Mouse (Mus musculus): ENCODE results near the gene Sobp.

Sobp gene

DNA sequence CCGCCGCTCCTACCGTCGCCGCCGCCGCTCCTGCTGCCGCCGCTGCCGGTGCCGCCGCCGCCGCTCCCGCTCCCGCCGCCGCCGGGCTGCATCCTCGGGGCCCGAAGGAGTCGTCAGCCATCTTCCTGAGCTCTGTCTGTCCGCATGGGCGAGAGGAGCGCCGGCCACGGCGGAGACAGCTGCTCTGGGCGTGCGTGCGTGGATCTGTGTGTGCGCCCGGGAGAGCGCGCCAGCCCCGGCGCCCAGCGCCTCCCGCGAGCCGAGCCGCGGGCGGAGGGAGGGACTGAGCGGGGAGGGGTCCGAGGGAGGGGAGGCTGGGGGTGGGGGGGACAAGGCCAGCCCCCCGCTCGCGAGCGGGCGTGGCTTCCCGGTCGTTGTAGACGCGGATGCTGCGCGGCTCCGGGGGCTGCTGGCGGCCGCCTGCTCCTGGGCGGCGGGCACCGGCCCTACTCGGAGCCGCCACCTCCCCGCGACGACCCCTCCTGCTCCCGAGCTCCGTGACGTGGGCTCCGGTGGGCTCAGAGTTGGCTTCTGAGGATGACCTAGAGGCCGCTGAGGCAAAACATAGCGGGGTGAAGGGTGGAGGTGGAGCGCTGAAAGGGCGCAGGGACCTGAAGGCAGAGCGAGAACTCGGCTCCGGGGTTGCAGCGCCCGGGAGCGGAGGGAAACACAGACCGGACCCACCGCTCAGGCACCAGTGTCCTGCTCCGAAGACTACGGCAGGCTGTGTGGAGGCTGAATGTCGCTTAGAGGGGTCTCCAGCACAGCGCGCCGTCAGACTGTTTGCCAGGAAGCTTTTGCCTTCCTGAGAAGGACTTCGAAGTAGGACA lies at the start of gene Sobp, which contains the start of gene 9030612E09Rik:
Sobp (minus strand) TSS at position 205 of the 830 bp plus-strand sequence.
9030612E09Rik (plus strand) TSS at position 379 of the 830 bp plus-strand sequence.
- peak; percentile 74 to 80 for DNase-seq (ENCODE audit: low spot score in 2 of 2)

DNA sequence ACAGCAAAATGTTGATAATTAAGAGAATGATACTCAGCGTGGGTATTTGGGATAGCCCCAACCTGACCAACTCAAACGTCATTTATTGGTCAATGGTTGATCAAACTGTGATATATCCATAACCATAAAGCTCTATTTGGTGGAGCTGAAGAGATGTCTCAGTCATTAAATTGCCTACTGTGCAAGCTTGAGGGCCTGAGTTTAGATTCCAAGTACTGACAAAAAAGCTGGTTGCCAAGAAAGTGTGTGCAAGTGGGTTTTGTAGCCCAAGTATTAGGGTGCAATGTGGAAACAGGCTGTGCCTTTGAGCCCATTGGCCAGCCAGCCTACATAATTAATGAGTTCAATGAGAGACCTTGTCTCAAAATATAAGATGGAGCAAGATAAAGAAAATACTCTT lies 49.1 kb upstream of the Sobp start:
- no peak for DNase-seq (ENCODE audit: low spot score in 2 of 2)

DNA sequence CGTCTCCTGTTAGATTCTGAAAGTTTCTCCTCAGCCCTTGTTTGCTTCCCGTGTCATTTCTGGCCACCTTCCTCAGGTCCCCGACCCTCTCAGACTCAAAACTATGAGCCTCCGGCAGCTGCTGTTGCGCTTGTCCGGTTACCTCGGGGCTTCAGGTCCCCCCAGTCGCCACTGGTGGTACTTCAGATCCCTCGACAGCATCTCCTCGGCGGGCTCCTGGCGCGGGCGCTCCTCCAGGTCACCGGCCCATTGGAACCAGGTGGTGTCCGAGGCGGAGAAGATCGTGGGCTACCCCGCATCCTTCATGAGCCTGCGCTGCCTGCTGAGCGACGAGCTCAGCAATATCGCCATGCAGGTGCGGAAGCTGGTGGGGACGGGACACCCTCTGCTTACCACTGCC lies 47.3 kb upstream of the Sobp start:
- DNase-seq (ENCODE audit: low spot score in 2 of 2): peak in 1 of 2 experiments; percentile 12

DNA sequence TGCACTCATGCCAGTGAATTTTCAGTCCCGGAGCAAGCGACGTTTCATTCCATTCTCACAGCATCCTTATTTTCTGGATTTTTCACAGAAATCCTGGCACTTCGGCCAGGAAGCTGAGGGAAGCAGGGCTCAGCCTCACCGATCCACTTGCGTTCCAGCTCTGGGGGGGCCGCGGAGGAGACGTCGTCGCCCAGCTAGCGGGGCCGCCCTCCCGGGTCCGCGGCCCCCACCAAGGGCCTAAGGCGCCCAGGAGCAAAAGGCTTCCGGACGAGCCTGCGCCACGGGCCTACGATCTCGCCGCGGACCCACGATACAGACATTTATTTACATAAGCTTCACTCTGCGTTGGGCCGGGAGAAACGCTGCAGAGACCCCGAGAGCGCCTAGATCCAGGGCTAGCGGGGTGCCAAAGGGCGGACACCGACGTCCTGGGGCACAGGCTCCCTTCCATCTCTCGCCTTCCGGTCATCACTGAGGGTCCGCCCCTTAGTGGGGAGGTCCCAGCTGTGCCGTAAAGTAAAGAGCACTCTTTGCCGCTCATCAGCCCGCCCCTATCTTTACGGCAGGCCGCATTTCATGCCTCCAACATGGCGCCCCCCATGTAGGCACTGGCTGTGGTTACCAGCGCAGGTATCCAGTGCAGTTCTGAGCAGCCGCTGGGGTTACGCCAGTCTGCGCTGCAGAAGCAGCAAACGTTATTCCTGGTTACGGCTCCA lies 46.7 kb upstream of the Sobp start, which contains the start of gene Pdss2:
Pdss2 (plus strand) TSS at position 577 of the 716 bp plus-strand sequence.
- DNase-seq (ENCODE audit: low spot score in 2 of 2): peak; percentile 93 to 94

DNA sequence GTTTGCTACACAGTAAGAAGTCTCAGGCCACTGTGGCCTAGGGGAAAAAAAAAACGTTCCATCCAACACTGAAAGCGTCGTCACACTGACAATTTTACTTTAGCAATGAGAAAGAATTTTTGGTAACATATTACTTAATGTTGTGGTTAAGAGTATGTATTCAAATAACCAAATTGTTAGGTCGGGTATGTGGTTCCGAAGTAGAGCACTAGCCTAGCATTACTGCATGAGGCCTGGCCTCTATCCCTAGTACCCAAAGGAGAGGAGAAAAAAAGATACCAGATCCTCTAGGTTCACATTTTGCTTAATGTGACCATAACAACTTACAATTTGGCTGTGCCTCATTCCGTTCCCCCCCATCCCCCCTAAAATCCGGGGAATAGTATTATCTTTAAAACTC lies 46.1 kb upstream of the Sobp start:
- no peak for DNase-seq (ENCODE audit: low spot score in 2 of 2)

DNA sequence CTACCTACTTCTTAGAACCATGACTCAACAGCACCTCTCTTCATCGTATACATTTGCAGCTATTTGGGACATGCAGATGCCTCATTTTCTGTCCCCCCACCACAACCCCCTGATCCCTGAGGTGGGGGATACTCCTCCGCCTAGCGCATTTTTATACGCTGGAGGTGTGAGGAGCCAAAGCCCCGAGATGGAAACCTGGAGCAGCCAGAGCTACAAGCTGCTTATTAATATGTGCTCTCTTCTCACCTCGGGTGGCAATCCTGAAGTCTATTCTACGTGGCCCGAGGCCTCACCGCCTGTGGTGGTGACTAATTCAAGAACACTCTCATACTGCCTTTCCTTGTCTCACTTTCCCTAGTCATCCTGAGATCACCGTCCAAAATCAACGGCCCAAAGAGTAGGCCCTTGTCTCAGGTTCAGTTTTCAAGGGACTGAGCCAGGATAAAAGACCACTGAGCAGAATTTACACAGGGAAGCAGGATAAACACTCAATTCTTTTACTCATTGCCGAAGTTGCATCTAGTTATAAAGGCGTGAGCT lies 43.1 kb upstream of the Sobp start:
- no peak for DNase-seq (ENCODE audit: low spot score in 2 of 2)

DNA sequence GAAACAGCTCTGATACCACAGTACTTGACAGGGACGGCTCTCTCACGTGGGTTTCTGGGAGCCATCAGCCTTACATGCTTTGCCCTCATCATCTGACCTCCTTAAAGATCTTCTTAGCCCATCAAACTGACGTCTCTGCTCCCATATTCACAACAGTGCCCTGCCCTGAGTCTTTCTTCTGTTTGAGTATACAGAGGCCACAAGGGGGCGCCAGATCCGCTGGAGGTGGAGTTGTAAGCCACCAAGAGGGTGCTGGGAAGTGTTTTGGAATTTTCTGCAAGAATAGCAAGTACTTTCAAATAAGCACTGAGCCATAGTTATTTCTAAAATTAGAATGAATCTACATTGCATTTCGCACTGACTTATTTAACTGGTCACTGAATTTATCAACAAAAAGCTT lies 37.5 kb upstream of the Sobp start:
- no peak for DNase-seq (ENCODE audit: low spot score in 2 of 2)

DNA sequence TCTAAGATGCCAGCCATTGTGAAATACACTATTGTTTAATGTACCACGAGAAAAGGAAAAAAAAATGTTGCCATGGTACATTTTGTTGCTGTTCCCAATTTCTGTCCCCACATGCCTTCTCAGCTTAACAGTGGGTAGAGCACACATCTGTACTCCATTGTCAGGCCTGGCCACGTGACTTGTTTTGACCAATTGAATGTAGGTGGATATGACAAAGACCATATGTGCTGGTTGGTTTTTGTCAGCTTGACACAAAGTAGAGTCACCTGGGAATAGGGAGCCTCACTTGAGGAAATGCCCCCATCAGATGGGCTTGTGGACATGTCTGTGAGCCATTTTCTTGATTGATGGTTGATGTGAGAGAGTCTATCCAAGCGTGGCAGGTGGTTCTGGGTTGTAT lies 29.5 kb upstream of the Sobp start:
- no peak for DNase-seq (ENCODE audit: low spot score in 2 of 2)

DNA sequence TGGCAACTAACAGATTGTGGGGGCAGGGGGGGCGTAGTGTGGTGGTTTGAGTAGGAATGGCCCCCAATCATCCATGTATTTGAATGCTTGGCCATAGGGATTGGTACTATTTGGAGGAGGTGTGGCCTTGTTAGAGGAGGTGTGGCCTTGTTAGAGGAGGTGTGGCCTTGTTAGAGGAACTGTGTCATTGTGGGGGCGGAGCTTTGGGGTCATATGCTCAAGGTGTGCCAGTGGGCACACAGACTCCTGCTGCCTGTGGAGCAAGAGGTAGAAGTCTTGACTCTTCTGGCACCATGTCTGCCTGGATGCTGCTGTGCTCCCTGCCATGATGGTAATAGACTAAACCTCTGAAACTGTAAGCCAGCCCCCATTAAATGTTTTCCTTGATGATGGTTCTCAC lies 25.9 kb upstream of the Sobp start:
- DNase-seq (ENCODE audit: low spot score in 2 of 2): no peak

DNA sequence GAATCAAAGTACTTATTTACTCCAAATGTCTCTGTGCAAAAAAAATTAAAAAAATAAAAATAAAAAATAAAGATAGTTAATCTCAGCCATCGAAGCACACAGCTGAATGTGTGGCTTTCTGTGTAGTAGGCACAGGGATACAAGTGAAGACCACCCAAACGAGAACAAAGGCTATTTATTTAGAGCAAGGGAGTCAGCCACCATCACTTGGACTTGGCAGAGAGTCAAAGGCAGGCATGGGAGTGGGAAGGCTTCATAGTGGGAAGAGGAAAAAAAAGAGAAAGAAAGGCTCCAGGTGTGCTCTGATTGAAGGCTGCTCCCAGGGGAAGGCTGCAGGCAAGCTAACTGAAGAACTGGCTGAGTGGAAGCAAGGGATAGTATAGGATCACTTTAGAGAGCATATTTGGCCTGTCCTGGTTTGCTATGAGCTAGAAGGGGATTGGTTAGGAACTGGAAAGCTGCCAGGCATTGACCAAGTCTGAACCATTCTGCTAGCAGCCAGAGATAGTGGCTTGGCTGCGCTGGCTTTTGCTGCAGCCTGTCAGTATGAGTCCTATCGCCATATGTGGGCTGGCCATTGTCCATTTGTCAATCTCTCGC lies 6.1 kb upstream of the Sobp start:
- DNase-seq (ENCODE audit: low spot score in 2 of 2): no peak

DNA sequence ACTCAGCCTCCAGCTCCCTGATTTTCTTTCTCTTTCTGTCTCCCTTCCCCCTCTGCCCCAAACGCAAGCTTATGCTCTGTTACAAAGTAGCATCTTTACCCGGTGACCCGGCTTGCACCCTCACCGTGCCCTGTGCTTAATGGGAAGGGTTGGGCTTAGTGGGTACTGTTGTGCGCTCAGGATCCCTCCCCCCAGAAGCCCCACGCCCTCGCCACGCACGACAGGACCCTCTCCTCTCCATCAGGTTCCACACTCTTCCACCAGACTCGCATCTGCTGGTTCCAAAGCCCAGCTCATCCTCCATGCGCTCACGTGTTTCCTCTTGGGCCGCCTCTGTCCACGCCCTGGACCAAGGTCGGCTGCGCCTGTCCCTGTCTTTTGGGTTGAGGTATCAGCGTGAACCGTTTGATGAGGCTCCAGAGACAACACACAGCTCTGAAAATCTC lies 849 bp upstream of the Sobp start:
- DNase-seq (ENCODE audit: low spot score in 2 of 2): peak in 1 of 2 experiments; percentile 31

DNA sequence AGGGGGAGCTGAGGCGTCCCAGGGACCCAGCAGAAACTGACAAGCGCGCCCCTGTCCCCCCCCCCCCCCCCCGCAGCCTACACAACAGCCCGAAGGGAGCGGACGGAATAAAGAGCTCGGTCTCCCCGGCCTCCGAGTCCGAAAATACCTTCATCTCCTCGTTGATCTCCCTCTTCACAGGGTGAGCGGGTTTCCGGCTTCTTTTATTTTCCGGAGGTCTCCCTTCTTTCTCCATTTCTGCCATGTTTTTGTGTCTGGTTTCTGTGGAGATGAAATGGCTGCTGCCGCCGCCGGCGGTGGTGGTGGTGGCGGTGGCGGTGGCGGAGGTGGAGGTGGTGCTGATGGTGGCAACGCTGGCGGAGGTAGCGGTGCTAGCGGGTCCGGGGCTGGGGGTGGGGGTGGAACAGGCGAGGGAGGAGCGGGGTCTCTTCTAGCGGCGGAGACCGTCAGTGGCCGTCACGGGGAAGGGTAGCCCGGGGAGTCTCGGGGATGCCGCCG lies 453 bp downstream of the Sobp start:
- peak in 1 of 2 experiments; percentile 30 for DNase-seq (ENCODE audit: low spot score in 2 of 2)

DNA sequence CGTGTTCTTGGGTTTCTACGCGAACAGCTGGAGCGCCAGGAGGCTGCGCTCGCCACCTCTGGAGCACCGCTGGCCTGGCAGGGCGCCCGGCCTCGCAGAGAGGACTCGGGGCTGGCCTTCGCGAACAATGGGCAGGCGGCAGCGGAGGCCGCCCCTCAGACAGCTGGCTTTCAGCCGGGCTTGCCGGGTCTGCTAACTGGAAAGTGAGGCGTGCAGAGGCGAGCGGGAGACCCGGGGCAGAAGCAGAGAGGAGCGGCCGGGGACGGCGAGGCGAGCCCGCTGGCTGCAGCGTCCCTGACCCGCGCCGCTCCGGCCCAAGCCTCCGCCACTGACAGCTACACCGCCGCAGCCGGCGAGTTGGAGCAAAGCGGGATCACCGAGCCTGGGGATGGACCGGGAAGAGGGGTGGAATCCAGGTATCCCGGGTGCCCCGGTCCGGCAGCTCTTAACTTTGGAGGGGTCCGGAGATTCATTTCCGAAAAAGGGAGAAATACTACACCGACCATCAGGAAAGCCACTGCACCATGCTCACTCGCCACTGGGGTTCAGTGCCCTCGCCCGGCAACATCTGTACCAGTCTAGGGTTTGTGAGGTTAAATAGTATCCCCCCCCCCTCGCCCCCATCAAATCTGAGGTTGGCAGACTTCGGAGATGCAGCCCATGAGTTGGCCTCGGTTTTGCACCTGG lies 1.0 kb downstream of the Sobp start:
- peak in 1 of 2 experiments; percentile 28 for DNase-seq (ENCODE audit: low spot score in 2 of 2)

DNA sequence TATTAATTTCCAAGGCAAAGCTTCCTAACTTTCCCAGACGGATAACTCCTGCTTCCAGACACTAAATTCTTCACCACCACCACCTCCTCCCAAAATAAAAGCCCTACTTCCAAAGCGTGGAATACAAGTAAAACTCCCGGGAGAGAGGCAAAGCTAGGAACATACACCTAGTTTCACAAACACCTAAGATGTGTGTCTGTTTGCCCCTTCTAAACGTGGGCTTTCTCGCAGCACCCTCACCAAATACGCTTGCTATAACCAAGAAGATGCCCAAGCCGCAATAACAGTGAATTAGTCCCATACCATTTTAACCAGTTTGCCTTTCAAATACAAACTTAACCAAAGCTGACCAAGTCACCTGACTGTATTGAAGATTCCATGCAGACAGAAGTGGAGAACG lies 1.8 kb downstream of the Sobp start:
- no peak for DNase-seq (ENCODE audit: low spot score in 2 of 2)

DNA sequence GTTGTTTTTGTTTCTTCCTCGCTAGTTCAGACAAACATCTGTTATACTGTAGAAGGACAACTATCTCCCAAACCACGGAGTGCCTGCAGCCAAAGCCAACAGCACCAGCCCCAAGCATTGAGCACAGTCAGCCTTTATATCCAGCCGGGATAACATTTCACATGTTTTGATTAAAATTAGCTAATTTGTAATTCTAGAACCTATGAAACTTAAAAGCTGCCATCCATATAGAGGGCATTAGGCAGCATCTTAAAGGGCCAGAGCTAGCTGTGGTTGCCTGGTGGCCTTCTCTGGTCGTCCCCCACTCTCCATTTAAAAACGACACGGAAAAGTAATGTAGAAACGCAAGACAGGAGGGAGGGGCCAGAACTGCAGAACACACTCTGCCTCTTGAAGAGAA lies 2.3 kb downstream of the Sobp start:
- no peak for DNase-seq (ENCODE audit: low spot score in 2 of 2)

DNA sequence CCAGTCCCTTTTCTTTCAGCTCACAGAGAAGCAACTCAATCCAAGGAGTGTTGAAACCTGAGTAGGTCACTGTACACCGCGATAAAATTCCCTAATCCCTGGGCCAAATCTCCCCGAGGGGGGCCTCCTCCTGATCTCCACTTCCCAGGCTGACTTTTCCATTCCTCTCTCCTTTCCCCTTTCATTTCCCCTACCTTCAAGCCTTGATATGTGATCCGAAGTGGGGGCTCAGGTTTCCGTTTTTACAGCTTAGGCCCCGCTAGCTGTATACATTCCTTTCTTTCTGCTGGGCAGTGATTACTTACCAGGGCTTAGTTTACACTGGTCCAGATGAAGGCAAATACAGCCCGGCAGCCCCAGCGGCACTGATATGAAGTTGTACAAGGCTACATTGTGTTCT lies 3.2 kb downstream of the Sobp start:
- DNase-seq (ENCODE audit: low spot score in 2 of 2): no peak

DNA sequence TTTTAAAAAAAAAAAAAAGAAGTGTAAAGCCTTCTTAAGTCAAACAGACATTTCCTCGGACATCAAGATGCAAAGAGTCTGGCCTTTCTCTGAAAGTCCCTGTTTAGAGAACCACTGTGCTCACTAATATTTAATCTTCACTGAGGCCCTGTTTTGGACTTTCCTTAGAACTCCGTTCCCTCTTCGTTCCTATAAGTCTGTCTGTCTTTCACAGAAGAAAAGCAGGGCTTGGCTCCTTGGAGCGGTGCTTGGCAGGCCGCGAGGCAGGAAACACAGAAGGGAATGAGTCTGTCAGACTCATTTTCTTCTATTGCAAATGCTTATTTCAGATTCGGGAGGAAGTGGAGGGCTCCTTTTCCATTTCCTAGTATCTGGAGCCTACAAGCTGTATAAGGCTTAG lies 5.5 kb downstream of the Sobp start:
- DNase-seq (ENCODE audit: low spot score in 2 of 2): no peak

DNA sequence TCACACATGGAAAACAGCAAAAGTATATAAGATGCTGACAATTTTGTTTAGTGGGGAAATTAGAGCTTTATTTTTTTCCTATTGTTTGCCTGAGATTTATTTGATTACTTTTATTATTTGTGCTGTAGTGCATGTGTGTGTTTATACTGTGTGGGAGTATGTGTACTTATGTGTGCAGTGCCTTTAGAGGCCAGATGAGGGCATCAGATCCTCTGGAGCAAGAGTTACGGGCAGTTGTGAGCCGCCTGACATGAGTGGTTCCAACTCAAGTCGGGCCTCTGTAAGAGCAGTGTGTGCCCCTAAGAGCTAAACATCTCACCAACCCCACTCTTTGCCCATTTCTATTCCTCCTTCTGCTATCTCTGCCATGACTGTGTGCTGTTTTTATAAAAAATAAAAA lies 7.5 kb downstream of the Sobp start:
- no peak for DNase-seq (ENCODE audit: low spot score in 2 of 2)

DNA sequence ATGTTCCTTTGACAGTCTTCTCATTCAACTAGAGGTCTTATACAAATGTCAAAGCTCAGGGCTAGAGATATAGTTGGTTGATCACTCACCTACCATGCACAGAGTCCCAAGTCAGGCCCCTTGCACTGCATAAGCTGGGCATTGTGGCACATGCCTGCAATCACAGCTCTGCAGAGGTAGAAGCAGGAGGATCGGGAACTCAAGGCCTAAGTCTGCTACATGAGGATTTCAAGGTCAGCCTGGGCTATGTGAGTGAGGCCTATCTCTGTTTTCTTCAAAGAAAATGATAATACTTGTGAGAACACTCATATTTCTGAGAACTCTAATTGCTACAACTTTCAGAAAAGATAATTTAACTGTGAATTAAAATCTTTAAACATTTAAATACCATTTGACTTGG lies 8.2 kb downstream of the Sobp start:
- DNase-seq (ENCODE audit: low spot score in 2 of 2): no peak

DNA sequence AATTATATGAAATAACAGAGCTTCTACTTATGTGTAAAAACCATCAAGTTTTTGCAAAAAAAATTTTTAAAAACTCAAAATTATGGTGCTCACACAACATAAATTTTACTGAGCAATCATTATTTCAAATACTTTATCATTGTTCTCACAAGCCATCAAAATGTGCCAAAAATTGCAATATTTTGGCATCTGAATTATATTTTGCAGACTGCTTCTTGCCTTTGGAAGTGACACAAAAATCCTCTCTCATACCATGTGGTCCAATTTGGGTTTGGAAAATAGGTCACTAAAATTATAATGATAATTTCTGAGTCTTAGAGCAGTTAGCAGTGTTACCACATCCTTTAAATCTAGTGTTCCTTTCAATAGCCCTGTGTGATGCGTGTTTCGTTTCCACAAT lies 9.9 kb downstream of the Sobp start:
- DNase-seq (ENCODE audit: low spot score in 2 of 2): no peak

DNA sequence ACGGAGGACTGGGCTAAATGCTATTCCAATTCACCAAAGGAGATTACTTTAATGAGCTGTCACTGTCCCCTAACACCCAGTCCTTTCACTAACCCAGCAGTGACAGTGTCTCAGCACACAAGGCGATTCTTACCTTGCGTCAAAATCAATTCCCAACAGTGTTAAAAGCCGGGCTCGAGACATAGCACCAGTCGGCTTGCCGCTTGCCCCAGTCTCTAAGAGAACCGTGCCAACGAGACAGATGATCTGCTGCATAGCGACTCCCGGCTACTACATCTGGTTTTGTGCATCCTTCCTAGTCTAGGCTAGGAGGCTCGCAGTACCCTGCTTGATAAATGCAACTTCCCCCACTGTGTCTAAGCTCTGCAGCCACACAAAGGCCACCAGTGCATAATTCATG lies 12.0 kb downstream of the Sobp start:
- DNase-seq (ENCODE audit: low spot score in 2 of 2): no peak

Data from right cerebral cortex, postnatal 36 days (tissue).